ENCODE assay signal across 20 mouse cellular contexts in genomic region chr5:106778176-106778781, GRCm38 (mm10).
DNase-seq lines count a peak whose midpoint lies in the region; ATAC-seq and TF ChIP-seq lines count a peak whose summit lies in the region.
"Had no signal": no experiment of that assay in that cellular context is flagged by ENCODE, and none has a peak within 500 bp of the region (broad histone marks: within the 10 kb centered on the region; RNA-seq: fewer than 3 reads in every experiment).

No protein-coding gene starts in this region.

- intact Hi-C loops in left cerebral cortex, postnatal 10 days (cut with DNase I): no loop called here

- no peak for TF ChIP-seq CTCF in midbrain, postnatal 0 days (IDR thresholded peaks at IDR 0.05)

- no peak overlapping the region for H3K4me3 ChIP-seq in midbrain, embryonic 11.5 days (ENCODE audit: low read depth, low read length)
- H3K4me3 ChIP-seq in midbrain, postnatal 0 days (ENCODE audit: low read depth, low read length): no peak overlapping the region
- no peak overlapping the region for H3K4me3 ChIP-seq in embryonic facial prominence, embryonic 10.5 days
- no peak overlapping the region for H3K4me3 ChIP-seq in embryonic facial prominence, embryonic 15.5 days (replicated peaks)
- H3K4me3 ChIP-seq: forebrain, embryonic 13.5 days; gastrocnemius, adult 2 months; heart, embryonic 12.5 days; hindbrain, embryonic 10.5 days had no signal

- no peaks in the 10 kb centered on the region for H3K36me3 ChIP-seq in midbrain, embryonic 11.5 days (ENCODE audit: control insufficient read depth, insufficient read depth, low read length)
- H3K36me3 ChIP-seq in midbrain, postnatal 0 days (ENCODE audit: insufficient read depth, low read length): no peaks in the 10 kb centered on the region
- no peaks in the 10 kb centered on the region for H3K36me3 ChIP-seq in embryonic facial prominence, embryonic 10.5 days (replicated peaks)
- H3K36me3 ChIP-seq in embryonic facial prominence, embryonic 15.5 days: no peaks in the 10 kb centered on the region
- H3K36me3 ChIP-seq: heart, embryonic 12.5 days; hindbrain, embryonic 10.5 days had no signal

- peaks cover 12% of the 10 kb centered on the region for H3K4me1 ChIP-seq in midbrain, embryonic 11.5 days (ENCODE audit: control insufficient read depth, insufficient read depth, low read length)
- no peaks in the 10 kb centered on the region for H3K4me1 ChIP-seq in midbrain, postnatal 0 days (ENCODE audit: insufficient read depth, low read length)
- peaks cover 48% of the 10 kb centered on the region for H3K4me1 ChIP-seq in embryonic facial prominence, embryonic 10.5 days
- 0 out of 2 replicates have a peak, but pooled peaks cover 3% of the 10 kb centered on the region for H3K4me1 ChIP-seq in embryonic facial prominence, embryonic 15.5 days
- H3K4me1 ChIP-seq: heart, embryonic 12.5 days had no signal

- H3K9ac ChIP-seq in midbrain, embryonic 11.5 days (ENCODE audit: low read length): no peak overlapping the region
- no peak overlapping the region for H3K9ac ChIP-seq in midbrain, postnatal 0 days (replicated peaks; ENCODE audit: low read length, poor library complexity, severe bottlenecking)
- H3K9ac ChIP-seq in embryonic facial prominence, embryonic 15.5 days: no peak overlapping the region
- H3K9ac ChIP-seq: forebrain, embryonic 13.5 days; forebrain, postnatal 0 days; heart, embryonic 12.5 days; hindbrain, embryonic 14.5 days had no signal

- ATAC-seq in midbrain, embryonic 11.5 days (ENCODE audit: low FRiP score): peak; percentile 59
- no peak for ATAC-seq in midbrain, postnatal 0 days (ENCODE audit: low FRiP score)
- ATAC-seq in embryonic facial prominence, embryonic 15.5 days (ENCODE audit: insufficient number of reproducible peaks, low FRiP score, low TSS enrichment, low read depth): peak; percentile 48; the same call in 1 of the 2 replicates
- ATAC-seq in inflammation-experienced regulatory T-cells, adult 6 months: no peak
- ATAC-seq: forebrain, embryonic 13.5 days; forebrain, postnatal 0 days; Patski had no signal

- H3K27me3 ChIP-seq in midbrain, embryonic 11.5 days (ENCODE audit: control insufficient read depth, insufficient read depth, low read length): no peaks in the 10 kb centered on the region
- H3K27me3 ChIP-seq in midbrain, postnatal 0 days (ENCODE audit: insufficient read depth, low read length): no peaks in the 10 kb centered on the region
- H3K27me3 ChIP-seq in embryonic facial prominence, embryonic 10.5 days (replicated peaks; ENCODE audit: low read depth, poor library complexity, severe bottlenecking): 0 out of 2 replicates have a peak, but pooled peaks cover 4% of the 10 kb centered on the region
- H3K27me3 ChIP-seq in embryonic facial prominence, embryonic 15.5 days: no peaks in the 10 kb centered on the region
- H3K27me3 ChIP-seq: CH12.LX; forebrain, embryonic 13.5 days; heart, embryonic 12.5 days had no signal

- H3K27ac ChIP-seq in midbrain, embryonic 11.5 days (ENCODE audit: low read depth, low read length): no peak overlapping the region; the same call in 1 of the 2 replicates
- H3K27ac ChIP-seq in midbrain, postnatal 0 days (ENCODE audit: low read depth, low read length): no peak overlapping the region
- H3K27ac ChIP-seq in embryonic facial prominence, embryonic 10.5 days (replicated peaks): no peak overlapping the region; the same call in 1 of the 2 replicates
- H3K27ac ChIP-seq in embryonic facial prominence, embryonic 15.5 days (replicated peaks): no peak overlapping the region
- H3K27ac ChIP-seq: forebrain, embryonic 13.5 days; gastrocnemius, adult 2 months; hindbrain, embryonic 10.5 days; hindbrain, embryonic 14.5 days had no signal

- H3K9me3 ChIP-seq in midbrain, embryonic 11.5 days (ENCODE audit: control insufficient read depth, low read length): no peaks in the 10 kb centered on the region
- no peaks in the 10 kb centered on the region for H3K9me3 ChIP-seq in midbrain, postnatal 0 days (ENCODE audit: low read length)
- H3K9me3 ChIP-seq in embryonic facial prominence, embryonic 10.5 days: no peaks in the 10 kb centered on the region
- no peaks in the 10 kb centered on the region for H3K9me3 ChIP-seq in embryonic facial prominence, embryonic 15.5 days (replicated peaks)
- H3K9me3 ChIP-seq: forebrain, embryonic 13.5 days; heart, embryonic 12.5 days; hindbrain, embryonic 10.5 days had no signal

- no peak for DNase-seq in midbrain, embryonic 11.5 days (ENCODE audit: low spot score, missing footprints)
- DNase-seq in midbrain, postnatal 0 days (ENCODE audit: low spot score): no peak
- DNase-seq in embryonic facial prominence, embryonic 10.5 days (ENCODE audit: low spot score): peak; percentile 33
- no peak for DNase-seq in left cerebral cortex, postnatal 10 days (ENCODE audit: extremely low spot score in 1 of 2, low spot score in 2 of 2)
- DNase-seq: adrenal gland, adult 2 months; adrenal gland, postnatal 25 days; cerebellum, adult 2 months; cerebellum, postnatal 10 days; embryo, embryonic 11 days; forebrain, postnatal 0 days; gastrocnemius, adult 2 months; gastrocnemius, postnatal 25 days had no signal

- 16% methylated on average over 8 of the region's 8 CpGs for WGBS in midbrain, embryonic 11.5 days
- 38% methylated on average over 8 of the region's 8 CpGs for WGBS in midbrain, postnatal 0 days
- 21% methylated on average over 8 of the region's 8 CpGs for WGBS in embryonic facial prominence, embryonic 10.5 days
- WGBS in embryonic facial prominence, embryonic 15.5 days: 39% methylated on average over 8 of the region's 8 CpGs

- H3K4me2 ChIP-seq in midbrain, embryonic 11.5 days: no peak overlapping the region
- H3K4me2 ChIP-seq in midbrain, postnatal 0 days (ENCODE audit: low read depth, low read length, poor library complexity, severe bottlenecking): no peak overlapping the region
- no peak overlapping the region for H3K4me2 ChIP-seq in embryonic facial prominence, embryonic 15.5 days (replicated peaks)
- H3K4me2 ChIP-seq: forebrain, embryonic 13.5 days; heart, embryonic 12.5 days; hindbrain, embryonic 14.5 days had no signal

Comparison
In these comparisons a context has a peak if more than half of its experiments do, and no peak if none do; other contexts are left out.
1. ATAC-seq: peak in midbrain, embryonic 11.5 days (single experiment) and embryonic facial prominence, embryonic 15.5 days (single experiment); none in midbrain, postnatal 0 days (single experiment) and inflammation-experienced regulatory T-cells, adult 6 months (single experiment).